Mouse (Mus musculus) ES-CJ7 (cell line): ENCODE results near the gene Anp32a.

Experiments used
- DNase-seq: peaks from one replicate; pipeline ENCODE4 v3.0.0; 2011; ENCODE audit warnings: low read depth, low spot score

Anp32a gene

GRCm38 (mm10) chr9:62406423-62407013 is 65.4 kb downstream of the Anp32a start:
- DNase-seq, result no peak

- peak; percentile 52 for DNase-seq
These were observed 66.5 kb downstream of the Anp32a start for GRCm38 (mm10) chr9:62407357-62408146.

GRCm38 (mm10) chr9:62418742-62419141 is 77.6 kb downstream of the Anp32a start:
- no peak for DNase-seq

- DNase-seq, result no peak
These were observed 79.3 kb downstream of the Anp32a start for GRCm38 (mm10) chr9:62420261-62420917.

GRCm38 (mm10) chr9:62421027-62421426 is 79.9 kb downstream of the Anp32a start:
- peak; percentile 72 for DNase-seq

- DNase-seq, result no peak
These were observed 80.8 kb downstream of the Anp32a start for GRCm38 (mm10) chr9:62421911-62422310.

- no peak for DNase-seq
These were observed 81.8 kb downstream of the Anp32a start for GRCm38 (mm10) chr9:62422926-62423325.

GRCm38 (mm10) chr9:62423871-62424270 is 82.8 kb downstream of the Anp32a start:
- DNase-seq, result no peak

- no peak for DNase-seq
These were observed 84.2 kb downstream of the Anp32a start for GRCm38 (mm10) chr9:62425265-62425664.

GRCm38 (mm10) chr9:62426021-62426420 is 84.9 kb downstream of the Anp32a start:
- DNase-seq, result no peak

GRCm38 (mm10) chr9:62426531-62426930 is 85.4 kb downstream of the Anp32a start:
- DNase-seq, result no peak

GRCm38 (mm10) chr9:62427010-62427409 is 85.9 kb downstream of the Anp32a start:
- no peak for DNase-seq
